Mouse (Mus musculus): ENCODE data around the gene Iqschfp.

DNA sequence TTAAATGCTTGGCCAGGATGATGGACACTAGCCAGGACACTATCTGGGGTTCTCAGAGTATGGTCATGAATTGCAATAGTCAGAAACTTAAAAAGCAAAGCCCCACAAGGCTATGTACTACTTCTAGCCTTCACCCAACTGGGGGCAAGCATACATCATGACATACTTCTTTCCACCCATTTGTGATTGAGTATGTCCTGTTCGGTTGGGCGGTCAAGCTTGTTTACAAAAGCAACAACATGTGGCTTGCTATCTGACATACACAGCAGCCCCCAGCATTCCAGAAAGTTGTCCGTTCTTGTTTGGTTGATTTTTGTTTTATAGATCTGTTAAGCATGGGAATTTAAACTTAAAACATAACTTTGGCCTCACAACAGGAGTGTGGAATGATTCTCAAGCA, 755.2 kb downstream of the Iqschfp start:
- TF ChIP-seq CTCF (IDR thresholded peaks at IDR 0.05; ENCODE audit: borderline replicate concordance, insufficient read depth, low read depth, low read length) (no peak), POLR2A (IDR thresholded peaks at IDR 0.05; ENCODE audit: borderline replicate concordance, insufficient read depth, low read length) (no peak)
